Comparison of ENCODE assay signal across 29 mouse cellular contexts in genomic region chr8:94132096-94132495, GRCm38 (mm10). TPM values are rescaled to one million over a fixed set of nuclear protein-coding genes. Genes with fewer than 3 reads are reported as not detected.
DNase-seq lines count a peak whose midpoint lies in the region; ATAC-seq and TF ChIP-seq lines count a peak whose summit lies in the region.
"Had no signal": no experiment of that assay in that cellular context is flagged by ENCODE, and none has a peak within 500 bp of the region (broad histone marks: within the 10 kb centered on the region; RNA-seq: fewer than 3 reads in every experiment).

No protein-coding gene starts in this region.

- ATAC-seq in common myeloid progenitor, adult 5-6 weeks (replicated peaks; ENCODE audit: low read depth, poor library complexity, severe bottlenecking): 0 out of 2 replicates have a peak, but pooled peaks have one; percentile 22
- no peak for ATAC-seq in forebrain, embryonic 13.5 days
- no peak for ATAC-seq in activated CD4-positive, CD25-positive, alpha-beta regulatory T cell, adult 4 months
- ATAC-seq: forebrain, embryonic 15.5 days; forebrain, postnatal 0 days; Patski had no signal

- H3K9ac ChIP-seq in forebrain, embryonic 13.5 days: no peak overlapping the region
- H3K9ac ChIP-seq: embryonic facial prominence, embryonic 13.5 days; embryonic facial prominence, embryonic 15.5 days; forebrain, embryonic 12.5 days; forebrain, embryonic 15.5 days; forebrain, postnatal 0 days had no signal

- no peak overlapping the region for H3ac ChIP-seq in C2C12 (ENCODE audit: control insufficient read depth, insufficient read length, low read depth)

- H3K27ac ChIP-seq in forebrain, embryonic 13.5 days: no peak overlapping the region
- H3K27ac ChIP-seq: embryonic facial prominence, embryonic 13.5 days; embryonic facial prominence, embryonic 15.5 days; forebrain, embryonic 10.5 days; forebrain, embryonic 12.5 days; forebrain, embryonic 15.5 days had no signal

- DNase-seq in 3134 (ENCODE audit: extremely low read depth, insufficient read length, low spot score): peak; percentile 52
- no peak for DNase-seq in urinary bladder, postnatal 10 days (ENCODE audit: low spot score)
- DNase-seq: adrenal gland, adult 2 months; adrenal gland, postnatal 10 days; adrenal gland, postnatal 25 days; B cell, adult 2 months; cerebellum, adult 11 months; cerebellum, adult 18-20 months; cerebellum, adult 8-10 months; cerebellum, adult 9-11 months; cerebellum, postnatal 14 days; cerebellum, postnatal 36 days; forebrain, postnatal 0 days had no signal

- no peak overlapping the region for H3K4me2 ChIP-seq in forebrain, embryonic 13.5 days
- H3K4me2 ChIP-seq: embryonic facial prominence, embryonic 13.5 days; embryonic facial prominence, embryonic 15.5 days; forebrain, embryonic 12.5 days; forebrain, embryonic 15.5 days had no signal

- no peaks in the 10 kb centered on the region for H3K9me3 ChIP-seq in forebrain, embryonic 13.5 days (replicated peaks)
- H3K9me3 ChIP-seq: embryonic facial prominence, embryonic 13.5 days; embryonic facial prominence, embryonic 15.5 days; forebrain, embryonic 10.5 days; forebrain, embryonic 15.5 days had no signal

- no peaks in the 10 kb centered on the region for H3K79me2 ChIP-seq in C2C12 (ENCODE audit: control insufficient read depth, insufficient read depth)

- H3K4me1 ChIP-seq in forebrain, embryonic 13.5 days: peaks cover 16% of the 10 kb centered on the region
- H3K4me1 ChIP-seq: embryonic facial prominence, embryonic 15.5 days had no signal

- WGBS in forebrain, embryonic 13.5 days: 82% methylated on average over 5 of the region's 5 CpGs

- TF ChIP-seq CTCF in C2C12 (IDR thresholded peaks at IDR 0.05; ENCODE audit: control insufficient read depth, insufficient read depth, insufficient read length): no peak

- no peaks in the 10 kb centered on the region for H3K79me3 ChIP-seq in C2C12 (ENCODE audit: low read depth)

- no peaks in the 10 kb centered on the region for H3K36me3 ChIP-seq in C2C12 (ENCODE audit: control insufficient read depth, insufficient read depth)
- no peaks in the 10 kb centered on the region for H3K36me3 ChIP-seq in forebrain, embryonic 13.5 days (ENCODE audit: poor library complexity, severe bottlenecking)
- H3K36me3 ChIP-seq: embryonic facial prominence, embryonic 13.5 days; embryonic facial prominence, embryonic 15.5 days; forebrain, embryonic 10.5 days; forebrain, embryonic 12.5 days; forebrain, embryonic 15.5 days had no signal

- H3K27me3 ChIP-seq in C2C12 (ENCODE audit: control insufficient read depth, insufficient read depth, insufficient read length): no peaks in the 10 kb centered on the region
- no peaks in the 10 kb centered on the region for H3K27me3 ChIP-seq in forebrain, embryonic 13.5 days
- H3K27me3 ChIP-seq: embryonic facial prominence, embryonic 13.5 days; embryonic facial prominence, embryonic 15.5 days; forebrain, embryonic 12.5 days; forebrain, embryonic 15.5 days; Patski had no signal

- no peak overlapping the region for H3K4me3 ChIP-seq in C2C12 (ENCODE audit: insufficient read depth, poor library complexity, severe bottlenecking)
- H3K4me3 ChIP-seq in forebrain, embryonic 13.5 days: no peak overlapping the region
- H3K4me3 ChIP-seq: embryonic facial prominence, embryonic 13.5 days; embryonic facial prominence, embryonic 15.5 days; forebrain, embryonic 10.5 days; forebrain, embryonic 12.5 days; forebrain, embryonic 15.5 days had no signal

TF ChIP-seq in C2C12, 6 proteins besides CTCF, POLR2A, EP300 and RAD21:
- TF ChIP-seq FOSL1 (IDR thresholded peaks at IDR 0.05; ENCODE audit: insufficient read depth, low read length, poor library complexity, severe bottlenecking) (peak; percentile 18), MYOD1 (IDR thresholded peaks at IDR 0.05; ENCODE audit: control insufficient read depth, insufficient read length, low read depth) (no peak), MAX (IDR thresholded peaks at IDR 0.05) (peak; percentile 67), CEBPB (IDR thresholded peaks at IDR 0.05; ENCODE audit: low read depth) (peak; percentile 19), MYOG (IDR thresholded peaks at IDR 0.05; ENCODE audit: control insufficient read depth, extremely low read depth, insufficient read length) (no peak), USF1 (IDR thresholded peaks at IDR 0.05; ENCODE audit: low read depth) (no peak)

RNA-seq across cellular contexts. Expression of gene Mt4, which starts 4.9 kb away (rescaled TPM):
- polyA plus RNA-seq in C2C12 (2012; fragmentation: generic; extraction: Trizol): 0.26 TPM
- not detected in 2 replicates for total RNA-seq in common myeloid progenitor, adult 5-6 weeks (2017)
- not detected in 2 replicates for polyA plus RNA-seq in forebrain, embryonic 13.5 days (2015; fragmentation: Nextera tagmentation; extraction: Ambion mirVana)
- polyA plus RNA-seq in activated CD4-positive, CD25-positive, alpha-beta regulatory T cell, adult 4 months (2017; shearing (Covaris generic)): not detected
- total RNA-seq: adrenal gland, adult 2 months; adrenal gland, postnatal 10 days; adrenal gland, postnatal 25 days; adrenal gland, postnatal 4 days; forebrain, postnatal 0 days; gastrocnemius, adult 18-20 months; MEL had no signal
- polyA plus RNA-seq: adrenal gland, adult 2 months; brain, embryonic 14.5 days; cortical plate, adult 2 months; embryonic facial prominence, embryonic 11.5 days; embryonic facial prominence, embryonic 13.5 days; forebrain, embryonic 10.5 days; forebrain, embryonic 12.5 days; forebrain, embryonic 15.5 days; forebrain, postnatal 0 days; Patski had no signal

RNA-seq across cellular contexts. Expression of gene Mt3, which starts 20.3 kb away (rescaled TPM):
- not detected for polyA plus RNA-seq in C2C12 (2012; fragmentation: generic; extraction: Trizol)
- total RNA-seq in common myeloid progenitor, adult 5-6 weeks (2017): not detected in 2 replicates
- polyA plus RNA-seq in forebrain, embryonic 13.5 days (2015; fragmentation: Nextera tagmentation; extraction: Ambion mirVana): 188 and 208 TPM in 2 replicates
- not detected for polyA plus RNA-seq in activated CD4-positive, CD25-positive, alpha-beta regulatory T cell, adult 4 months (2017; shearing (Covaris generic))
- total RNA-seq: MEL had no signal
- polyA plus RNA-seq: Patski had no signal

RNA-seq across cellular contexts. Expression of gene Bbs2, which starts 33.4 kb away (rescaled TPM):
- 5.9 TPM for polyA plus RNA-seq in C2C12 (2012; fragmentation: generic; extraction: Trizol)
- 4.5 and 4.8 TPM in 2 replicates for total RNA-seq in common myeloid progenitor, adult 5-6 weeks (2017)
- 16.9 and 23.7 TPM in 2 replicates for polyA plus RNA-seq in forebrain, embryonic 13.5 days (2015; fragmentation: Nextera tagmentation; extraction: Ambion mirVana)
- 1 to 10 TPM; 1.4 to 3.5 TPM for polyA plus RNA-seq in activated CD4-positive, CD25-positive, alpha-beta regulatory T cell, adult 4 months (2017; shearing (Covaris generic))

RNA-seq across cellular contexts. Expression of gene Mt2, which starts 40.4 kb away (rescaled TPM):
- 338 TPM for polyA plus RNA-seq in C2C12 (2012; fragmentation: generic; extraction: Trizol)
- total RNA-seq in common myeloid progenitor, adult 5-6 weeks (2017): 113 and 182 TPM in 2 replicates
- 41.0 and 48.0 TPM in 2 replicates for polyA plus RNA-seq in forebrain, embryonic 13.5 days (2015; fragmentation: Nextera tagmentation; extraction: Ambion mirVana)
- polyA plus RNA-seq in activated CD4-positive, CD25-positive, alpha-beta regulatory T cell, adult 4 months (2017; shearing (Covaris generic)): not detected

RNA-seq across cellular contexts. Expression of gene Mt1, which starts 46.8 kb away (rescaled TPM):
- 963 TPM for polyA plus RNA-seq in C2C12 (2012; fragmentation: generic; extraction: Trizol)
- 115 and 180 TPM in 2 replicates for total RNA-seq in common myeloid progenitor, adult 5-6 weeks (2017)
- 91.0 and 105 TPM in 2 replicates for polyA plus RNA-seq in forebrain, embryonic 13.5 days (2015; fragmentation: Nextera tagmentation; extraction: Ambion mirVana)
- 1 to 10 TPM; 3.0 to 4.2 TPM for polyA plus RNA-seq in activated CD4-positive, CD25-positive, alpha-beta regulatory T cell, adult 4 months (2017; shearing (Covaris generic))

Comparison
In these comparisons a context has a peak if more than half of its experiments do, and no peak if none do; other contexts are left out.
1. RNA of gene Mt3, which starts 20.3 kb away (polyA plus RNA-seq): 188 to 208 TPM in forebrain, embryonic 13.5 days; not detected in activated CD4-positive, CD25-positive, alpha-beta regulatory T cell, adult 4 months and not detected in C2C12 (single experiment); every median in the first group is over 100 times any median in the second.